In genomic region chr11:62077157-62077865, GRCm38 (mm10) we compare ENCODE assay signal across 8 mouse cellular contexts.
DNase-seq lines count a peak whose midpoint lies in the region; ATAC-seq and TF ChIP-seq lines count a peak whose summit lies in the region.

No protein-coding gene starts in this region.

- peak overlapping the region; percentile 93 for H3K27ac ChIP-seq in neural tube, embryonic 11.5 days (ENCODE audit: low read depth, low read length)
- no peak overlapping the region for H3K27ac ChIP-seq in cortical plate, adult 2 months (ENCODE audit: insufficient read depth, low read length)
- H3K27ac ChIP-seq in hindbrain, embryonic 14.5 days: peak overlapping the region; percentile 87
- no peak overlapping the region for H3K27ac ChIP-seq in liver, embryonic 14.5 days

- no peaks in the 10 kb centered on the region for H3K36me3 ChIP-seq in neural tube, embryonic 11.5 days (ENCODE audit: control insufficient read depth, insufficient read depth, low read length)
- H3K36me3 ChIP-seq in hindbrain, embryonic 14.5 days (replicated peaks; ENCODE audit: control insufficient read depth, insufficient read depth): no peaks in the 10 kb centered on the region
- no peaks in the 10 kb centered on the region for H3K36me3 ChIP-seq in liver, embryonic 14.5 days (replicated peaks; ENCODE audit: control insufficient read depth, insufficient read depth, low read depth)

- H3K9ac ChIP-seq in neural tube, embryonic 11.5 days (ENCODE audit: low read length): peak overlapping the region; percentile 91
- peak overlapping the region; percentile 76 for H3K9ac ChIP-seq in hindbrain, embryonic 14.5 days
- peak overlapping the region; percentile 81 for H3K9ac ChIP-seq in liver, embryonic 14.5 days (replicated peaks)

- WGBS in neural tube, embryonic 11.5 days: under 1% methylated on average over 47 of the region's 51 CpGs
- under 1% methylated on average over 43 of the region's 51 CpGs for WGBS in hindbrain, embryonic 14.5 days
- WGBS in liver, embryonic 14.5 days (ENCODE audit: insufficient replicate concordance): 4% methylated on average over 44 of the region's 51 CpGs

- peaks cover 4% of the 10 kb centered on the region; the same call in 1 of the 2 replicates for H3K4me1 ChIP-seq in neural tube, embryonic 11.5 days (ENCODE audit: control insufficient read depth, insufficient read depth, low read length)
- no peaks in the 10 kb centered on the region; the same call in 1 of the 2 replicates for H3K4me1 ChIP-seq in cortical plate, adult 2 months (ENCODE audit: control insufficient read depth, insufficient read depth, low read length)
- peaks cover 4% of the 10 kb centered on the region for H3K4me1 ChIP-seq in hindbrain, embryonic 14.5 days (replicated peaks; ENCODE audit: control insufficient read depth, insufficient read depth, low read length)
- peaks cover 0 to 13% of the 10 kb centered on the region in 2 experiments; a peak in 3 of 4 replicates for H3K4me1 ChIP-seq in liver, embryonic 14.5 days (replicated peaks; ENCODE audit: control insufficient read depth in 2 of 2, insufficient read depth in 2 of 2, low read length in 1 of 2)

- ATAC-seq in neural tube, embryonic 11.5 days (ENCODE audit: insufficient read depth, low FRiP score, low TSS enrichment): no peak; the same call in 1 of the 2 replicates
- ATAC-seq in hindbrain, embryonic 14.5 days (ENCODE audit: low FRiP score): no peak; the same call in 1 of the 2 replicates
- ATAC-seq in liver, embryonic 14.5 days (ENCODE audit: insufficient read depth): peak; percentile 61
- ATAC-seq in megakaryocyte progenitor cell, adult 5-6 weeks (replicated peaks; ENCODE audit: poor library complexity): no peak

- DNase-seq in neural tube, embryonic 11.5 days (ENCODE audit: low spot score): no peak
- DNase-seq in neural tube, embryonic 10.5 days (ENCODE audit: extremely low spot score, low spot score): no peak
- DNase-seq in hindbrain, embryonic 14.5 days (ENCODE audit: low spot score): peak; percentile 36
- no peak for DNase-seq in liver, embryonic 14.5 days (ENCODE audit: low read depth in 3 of 3, low spot score in 3 of 3)
- DNase-seq in testis, postnatal 10 days (ENCODE audit: low spot score): peak; percentile 42
- DNase-seq in right cerebral cortex, postnatal 4 days: no peak

- TF ChIP-seq POLR2A in cortical plate, adult 2 months (IDR thresholded peaks at IDR 0.05; ENCODE audit: extremely low read depth, insufficient read depth, low read length): no peak

- peak overlapping the region; percentile 56 for H3K4me2 ChIP-seq in neural tube, embryonic 11.5 days (ENCODE audit: low read depth)
- peak overlapping the region; percentile 92 for H3K4me2 ChIP-seq in hindbrain, embryonic 14.5 days (replicated peaks)
- peak overlapping the region; percentile 100 for H3K4me2 ChIP-seq in liver, embryonic 14.5 days (ENCODE audit: low read depth)

- peak overlapping the region; percentile 74 for H3K4me3 ChIP-seq in neural tube, embryonic 11.5 days (ENCODE audit: low read depth, low read length)
- H3K4me3 ChIP-seq in cortical plate, adult 2 months (ENCODE audit: insufficient read depth, low read length): peak overlapping the region; percentile 41
- peak overlapping the region; percentile 61 for H3K4me3 ChIP-seq in hindbrain, embryonic 14.5 days (replicated peaks; ENCODE audit: low read length)
- peak overlapping the region; percentile 55 to 82 for H3K4me3 ChIP-seq in liver, embryonic 14.5 days (ENCODE audit: insufficient read depth in 1 of 2, low read depth in 2 of 2, low read length in 2 of 2)

- H3K27me3 ChIP-seq in neural tube, embryonic 11.5 days (ENCODE audit: control insufficient read depth, insufficient read depth, low read length): no peaks in the 10 kb centered on the region
- H3K27me3 ChIP-seq in hindbrain, embryonic 14.5 days (ENCODE audit: control insufficient read depth, insufficient read depth, low read length): no peaks in the 10 kb centered on the region
- no peaks in the 10 kb centered on the region for H3K27me3 ChIP-seq in liver, embryonic 14.5 days (ENCODE audit: control insufficient read depth, insufficient read depth, low read length)

- no peak for TF ChIP-seq CTCF in cortical plate, adult 2 months (IDR thresholded peaks at IDR 0.05; ENCODE audit: extremely low read depth, insufficient read depth, low read length)
- TF ChIP-seq CTCF in liver, embryonic 14.5 days (IDR thresholded peaks at IDR 0.05; ENCODE audit: low read depth): no peak

- H3K9me3 ChIP-seq in neural tube, embryonic 11.5 days (ENCODE audit: control insufficient read depth, low read length): no peaks in the 10 kb centered on the region
- H3K9me3 ChIP-seq in hindbrain, embryonic 14.5 days (ENCODE audit: control insufficient read depth, low read length): no peaks in the 10 kb centered on the region
- no peaks in the 10 kb centered on the region for H3K9me3 ChIP-seq in liver, embryonic 14.5 days (ENCODE audit: control insufficient read depth, low read length)

- no peak for TF ChIP-seq EP300 in liver, embryonic 14.5 days (IDR thresholded peaks at IDR 0.05; ENCODE audit: low read depth)

Comparison
In these comparisons a context has a peak if more than half of its experiments do, and no peak if none do; other contexts are left out.
1. DNase-seq: peak in hindbrain, embryonic 14.5 days (single experiment) and testis, postnatal 10 days (single experiment); none in neural tube, embryonic 11.5 days (single experiment), neural tube, embryonic 10.5 days (single experiment), liver, embryonic 14.5 days (0 of 3) and right cerebral cortex, postnatal 4 days (single experiment).
2. H3K27ac ChIP-seq: peak in neural tube, embryonic 11.5 days (single experiment) and hindbrain, embryonic 14.5 days (single experiment); none in cortical plate, adult 2 months (single experiment) and liver, embryonic 14.5 days (single experiment).
3. Peak in every context shown above with its lines, with median percentiles within 50 percentile points of each other: H3K4me2 ChIP-seq, H3K4me3 ChIP-seq and H3K9ac ChIP-seq.